Mouse (Mus musculus) stomach, postnatal 0 days (tissue): ENCODE measurements at regions not wholly inside any gene's neighbourhood (a gene's known extent, or its start where the extent isn't known, plus 50 kb on each side); places are given as distances from the start of the nearest gene placed in this dataset.

Experiments
- CTCF ChIP-seq: IDR thresholded peaks from 2 replicates; pipeline ENCODE4 v1.5.1; 2016; ENCODE audit warnings: antibody characterized with exemption, low read depth, mild to moderate bottlenecking, moderate library complexity
- EP300 ChIP-seq: optimal IDR thresholded peaks from 2 replicates; pipeline ENCODE3; 2016; ENCODE audit warnings: antibody characterized with exemption

DNA sequence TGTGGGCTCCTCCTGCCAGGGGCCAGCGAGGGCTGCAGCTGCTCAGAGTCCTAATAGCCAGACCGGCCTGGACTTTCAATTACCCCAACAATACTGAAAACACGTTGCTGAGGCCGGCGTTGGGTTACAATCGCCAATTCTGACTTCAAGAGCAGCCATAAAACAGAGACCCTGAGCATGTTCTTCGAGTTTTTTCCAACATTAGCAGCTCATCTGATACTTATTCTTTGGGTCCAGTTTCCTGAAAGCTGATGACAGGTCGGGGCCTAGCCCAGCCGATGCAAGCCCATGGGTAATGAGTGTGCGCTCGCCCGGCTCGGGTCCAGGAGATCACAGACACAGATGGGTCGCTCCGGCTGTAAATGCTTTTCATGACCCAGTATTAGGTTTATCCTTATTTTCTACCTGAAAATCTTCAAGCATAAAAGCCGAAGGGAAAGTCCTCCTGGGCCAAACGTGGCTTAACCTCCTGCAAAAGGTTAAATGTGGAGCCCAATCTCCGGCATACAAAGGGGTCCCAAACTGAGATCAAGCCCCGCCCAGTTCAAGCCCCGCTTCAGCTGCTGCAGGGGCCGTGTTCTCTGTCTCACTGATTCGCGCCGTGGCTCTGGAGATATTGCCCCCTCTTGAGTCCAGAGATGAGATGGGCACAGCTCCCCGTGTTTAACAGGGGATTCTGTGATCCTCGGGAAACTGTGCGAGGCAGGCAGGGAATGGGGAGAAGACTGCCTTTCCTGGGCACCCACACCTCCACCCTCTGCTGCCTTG, 73.6 kb upstream of the Actrt2 start:
- TF ChIP-seq EP300 (no peak), CTCF (peak; percentile 21; the same call in 1 of the 2 replicates)
